Mouse (Mus musculus): Measurements from ENCODE around the gene Ap1g1.

- TF ChIP-seq CTCF (conservative IDR thresholded peaks at IDR 0.05; ENCODE audit: insufficient read depth, insufficient read length, low read depth, low read length): no peak
- TF ChIP-seq POLR2A (IDR thresholded peaks at IDR 0.05; ENCODE audit: low read depth, low read length): no peak
These were observed 25.4 kb downstream of the Ap1g1 start for GRCm38 (mm10) chr8:109803801-109804200.

All from kidney, adult 2 months (tissue).